Mouse (Mus musculus) bone marrow macrophage, adult 2 months (primary cell): ENCODE results near the gene Ttll3.

Experiments
- CTCF ChIP-seq: IDR thresholded peaks from 2 replicates; pipeline ENCODE4 v1.5.1; 2012; ENCODE audit warnings: low read depth, mild to moderate bottlenecking, low read length, moderate library complexity
- POLR2A ChIP-seq: IDR thresholded peaks from 2 replicates; pipeline ENCODE4 v1.6.1; 2012; ENCODE audit warnings: mild to moderate bottlenecking, low read depth, low read length, borderline replicate concordance

- TF ChIP-seq POLR2A = no peak
- TF ChIP-seq CTCF = no peak
Measured at GRCm38 (mm10) chr6:113343177-113344092, 45.6 kb upstream of the Ttll3 start, which contains the start of gene Camk1.
